Mouse (Mus musculus) limb, embryonic 15.5 days (tissue): ENCODE data around the gene Svs2. TPM values are rescaled to one million over a fixed set of nuclear protein-coding genes. Genes with fewer than 3 reads are reported as not detected.
"Not testable (repeated sequence)": the region's sequence is repeated elsewhere in the genome, so short reads cannot be mapped to it uniquely, and the experiment has no call there.

ENCODE experiments used
- ATAC-seq: fragments of 200-750 bp; cut with Nextera tagmentation; 2 replicates; pipeline ENCODE4 v1.8.0; 2017; ENCODE audit warnings: low read depth, moderate TSS enrichment; ENCODE audit not compliant: insufficient number of reproducible peaks, low FRiP score, low TSS enrichment
- H3K27ac ChIP-seq: fragments of 300-500 bp; sonication (generic); 2 replicates; pipeline ENCODE4 v1.5.1; 2015; ENCODE audit warnings: moderate library complexity, mild to moderate bottlenecking, inconsistent platforms
- H3K27me3 ChIP-seq: fragments of 300-500 bp; sonication (generic); 2 replicates; pipeline ENCODE4 v1.6.1; 2015; ENCODE audit warnings: inconsistent platforms
- H3K36me3 ChIP-seq: fragments of 300-500 bp; sonication (generic); 2 replicates; pipeline ENCODE4 v1.6.1; 2015; ENCODE audit warnings: inconsistent platforms
- H3K4me1 ChIP-seq: fragments of 300-500 bp; sonication (generic); 2 replicates; pipeline ENCODE4 v1.6.1; 2015; ENCODE audit warnings: inconsistent platforms
- H3K4me2 ChIP-seq: fragments of 300-500 bp; sonication (generic); 2 replicates; pipeline ENCODE4 v1.6.1; 2015; ENCODE audit warnings: mild to moderate bottlenecking, inconsistent platforms
- H3K4me3 ChIP-seq: fragments of 300-500 bp; sonication (generic); 2 replicates; pipeline ENCODE4 v1.5.1; 2015; ENCODE audit warnings: mild to moderate bottlenecking, inconsistent platforms
- H3K9ac ChIP-seq: fragments of 300-500 bp; sonication (generic); 2 replicates; pipeline ENCODE4 v1.6.1; 2015; ENCODE audit warnings: inconsistent platforms
- H3K9me3 ChIP-seq: fragments of 300-500 bp; sonication (generic); 2 replicates; pipeline ENCODE4 v1.6.1; 2016; ENCODE audit warnings: inconsistent platforms
- WGBS: fragments of 180-500 bp; shearing (Covaris S2); methylation state at CpG from one replicate; pipeline ENCODE4 v1.1.7; 2015; 5-methylcytosine and 5-hydroxymethylcytosine counted together
- polyA plus RNA-seq: library from polyadenylated mRNA; unstranded; fragments of >200 nt; fragmentation: Nextera tagmentation; extraction: Ambion mirVana; gene quantifications from 2 replicates; pipeline ENCODE4 v1.2.1, GENCODE M21; 2015

The Svs2 gene
- polyA plus RNA-seq: not detected in 2 replicates

DNA sequence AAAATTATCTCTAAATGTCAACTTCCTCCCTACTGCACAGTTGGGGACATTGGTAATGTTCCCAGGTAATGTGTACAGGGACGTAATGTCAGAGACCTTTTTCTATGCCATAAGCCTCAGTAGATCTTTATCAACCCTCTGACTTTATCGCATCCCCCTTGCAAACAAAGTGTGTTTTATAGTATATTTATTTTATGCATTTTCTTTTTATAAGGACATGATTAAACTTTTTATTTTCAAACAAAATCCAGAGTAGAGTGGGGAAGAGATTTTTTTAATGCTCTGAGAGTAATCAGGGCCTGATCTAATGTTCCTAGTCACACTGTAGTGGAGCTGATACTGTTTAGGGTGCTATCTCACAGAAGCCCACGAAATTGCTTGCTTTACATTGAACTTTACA is at the start of gene Svs2:
Svs2 (minus strand) TSS at position 101 of the 400 bp plus-strand sequence.
- no peaks in the 10 kb centered on the region for H3K27me3 ChIP-seq
- no peak within 1 kb of the TSS for H3K9ac ChIP-seq
- H3K4me1 ChIP-seq: no peaks in the 10 kb centered on the region
- no peaks in the 10 kb centered on the region for H3K9me3 ChIP-seq
- no peak within 1 kb of the TSS for H3K27ac ChIP-seq
- WGBS: 88% methylated on average over 3 of the region's 3 CpGs
- no peak for ATAC-seq
- no peak within 1 kb of the TSS for H3K4me3 ChIP-seq
- no peaks in the 10 kb centered on the region for H3K36me3 ChIP-seq
- H3K4me2 ChIP-seq: no peak within 1 kb of the TSS

GRCm38 (mm10) chr2:164278359-164278758 is 40.1 kb upstream of the Svs2 start, which contains the start of gene Svs4:
Gene Svs4, minus strand, starts transcription at chr2:164278459.
- no peaks in the 10 kb centered on the region for H3K36me3 ChIP-seq
- no peaks in the 10 kb centered on the region for H3K27me3 ChIP-seq
- H3K4me2 ChIP-seq: no peak within 1 kb of the TSS
- no peak for ATAC-seq
- no peak within 1 kb of the TSS for H3K4me3 ChIP-seq
- no peak within 1 kb of the TSS for H3K9ac ChIP-seq
- no peak within 1 kb of the TSS for H3K27ac ChIP-seq
- H3K4me1 ChIP-seq: no peaks in the 10 kb centered on the region
- 92% methylated on average over 4 of the region's 4 CpGs for WGBS
- H3K9me3 ChIP-seq: no peaks in the 10 kb centered on the region

GRCm38 (mm10) chr2:164256540-164256939 is 18.3 kb upstream of the Svs2 start, which contains the start of gene Svs3b:
Gene Svs3b, minus strand, starts transcription at chr2:164256640.
- H3K4me2 ChIP-seq, ATAC-seq, H3K9me3 ChIP-seq, H3K4me3 ChIP-seq, H3K27me3 ChIP-seq, H3K36me3 ChIP-seq, H3K27ac ChIP-seq, H3K4me1 ChIP-seq, H3K9ac ChIP-seq: not testable (repeated sequence)
- 69% methylated on average over 1 of the region's 1 CpGs for WGBS

- 83% methylated on average over 8 of the region's 8 CpGs for WGBS
- Histone ChIP-seq H3K27me3 (no peaks in the 10 kb centered on the region), H3K9me3 (no peaks in the 10 kb centered on the region), H3K4me1 (no peaks in the 10 kb centered on the region), H3K36me3 (no peaks in the 10 kb centered on the region), H3K4me2 (no peak overlapping the region), H3K4me3 (no peak overlapping the region), H3K9ac (no peak overlapping the region), H3K27ac (no peak overlapping the region)
- no peak for ATAC-seq
Measured at GRCm38 (mm10) chr2:164232671-164233070, 5.6 kb downstream of the Svs2 start.

DNA sequence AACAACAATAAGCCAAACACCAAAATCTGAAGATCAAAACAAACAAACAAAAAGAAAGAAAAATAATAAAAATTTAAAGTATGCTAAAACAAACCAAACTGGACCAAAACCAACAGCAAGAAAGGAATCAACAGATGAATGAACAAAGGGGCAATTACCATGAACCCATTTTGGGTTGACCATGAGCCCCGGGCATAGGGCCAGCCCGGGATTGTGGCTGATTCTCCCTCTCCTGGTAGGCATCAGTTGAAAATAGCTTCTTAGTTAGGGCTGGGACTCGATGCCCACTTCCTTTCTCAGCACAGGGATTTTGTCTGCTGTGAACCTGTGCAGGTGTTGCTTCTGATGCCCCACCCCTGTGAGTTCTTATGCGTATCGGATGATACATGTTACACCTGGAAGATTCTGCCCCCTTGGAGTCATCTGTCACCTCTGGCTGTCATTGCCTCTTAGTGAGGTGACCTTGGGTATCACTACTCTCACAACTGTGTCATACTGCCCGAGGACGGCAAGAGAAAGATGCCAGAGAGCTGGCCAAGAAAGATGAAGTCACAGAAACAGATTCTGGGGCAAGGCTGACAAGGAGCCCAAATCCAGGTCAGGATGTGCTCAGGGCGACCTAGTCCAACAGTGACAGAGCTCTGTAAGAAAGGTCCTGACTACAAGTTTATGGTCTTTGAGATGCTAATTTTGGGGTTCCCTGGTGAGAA is 9.8 kb downstream of the Svs2 start:
- H3K27ac ChIP-seq: no peak overlapping the region
- no peaks in the 10 kb centered on the region for H3K4me1 ChIP-seq
- no peaks in the 10 kb centered on the region for H3K27me3 ChIP-seq
- ATAC-seq: no peak
- no peaks in the 10 kb centered on the region for H3K36me3 ChIP-seq
- no peaks in the 10 kb centered on the region for H3K9me3 ChIP-seq
- no peak overlapping the region for H3K4me3 ChIP-seq
- 85% methylated on average over 8 of the region's 8 CpGs for WGBS
- no peak overlapping the region for H3K9ac ChIP-seq
- no peak overlapping the region for H3K4me2 ChIP-seq

DNA sequence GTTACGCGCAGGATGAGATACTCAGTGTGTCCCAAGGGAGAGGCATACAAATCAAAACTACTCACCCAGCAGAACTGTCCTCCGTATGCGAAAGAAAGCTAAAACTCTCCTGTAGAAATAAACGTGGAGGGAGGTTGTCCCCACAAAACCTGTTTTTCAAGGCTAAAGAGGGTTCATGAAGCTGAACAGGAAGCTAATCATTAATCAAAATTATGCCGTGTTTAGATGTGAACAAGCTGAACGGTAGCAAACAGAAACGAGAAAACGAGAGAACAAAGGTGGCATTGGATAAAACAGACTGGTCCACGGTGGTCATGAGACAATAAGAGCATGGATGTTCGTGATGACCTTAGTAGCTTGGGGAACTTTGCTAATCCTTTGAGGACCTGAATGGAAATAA is 16.7 kb downstream of the Svs2 start, which contains the start of gene Wfdc15b:
Wfdc15b (minus strand) TSS at position 139 of the 400 bp plus-strand sequence.
- Histone ChIP-seq H3K36me3 (no peaks in the 10 kb centered on the region), H3K4me3 (no peak within 1 kb of the TSS), H3K4me2 (no peak within 1 kb of the TSS), H3K27ac (no peak within 1 kb of the TSS), H3K27me3 (no peaks in the 10 kb centered on the region), H3K9me3 (no peaks in the 10 kb centered on the region), H3K9ac (no peak within 1 kb of the TSS), H3K4me1 (no peaks in the 10 kb centered on the region)
- ATAC-seq: no peak
- 67% methylated on average over 11 of the region's 11 CpGs for WGBS

DNA sequence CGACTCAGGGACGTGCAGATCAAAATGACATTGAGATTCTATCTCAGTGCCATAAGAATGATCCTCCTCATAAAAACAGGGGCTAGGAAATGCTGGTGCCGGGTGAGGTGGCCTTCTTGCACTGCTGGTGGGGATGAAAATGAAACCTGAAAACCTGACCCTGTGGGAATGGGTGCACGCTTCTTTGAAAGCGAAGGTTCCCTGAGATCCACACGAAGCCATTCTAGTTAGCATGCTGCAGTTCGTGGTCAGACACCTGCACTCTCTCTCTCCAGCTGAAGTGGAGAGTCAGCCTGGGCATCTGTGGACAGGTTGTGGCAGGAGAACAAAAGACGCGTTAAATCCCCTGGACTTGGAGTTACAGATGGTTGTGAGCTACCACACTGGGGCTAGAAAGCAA is 19.0 kb downstream of the Svs2 start:
- H3K4me1 ChIP-seq: no peaks in the 10 kb centered on the region
- no peaks in the 10 kb centered on the region for H3K9me3 ChIP-seq
- no peak overlapping the region for H3K27ac ChIP-seq
- H3K9ac ChIP-seq: no peak overlapping the region
- no peak overlapping the region for H3K4me3 ChIP-seq
- no peak overlapping the region for H3K4me2 ChIP-seq
- ATAC-seq: no peak
- H3K27me3 ChIP-seq: no peaks in the 10 kb centered on the region
- WGBS: 84% methylated on average over 9 of the region's 9 CpGs
- H3K36me3 ChIP-seq: no peaks in the 10 kb centered on the region

DNA sequence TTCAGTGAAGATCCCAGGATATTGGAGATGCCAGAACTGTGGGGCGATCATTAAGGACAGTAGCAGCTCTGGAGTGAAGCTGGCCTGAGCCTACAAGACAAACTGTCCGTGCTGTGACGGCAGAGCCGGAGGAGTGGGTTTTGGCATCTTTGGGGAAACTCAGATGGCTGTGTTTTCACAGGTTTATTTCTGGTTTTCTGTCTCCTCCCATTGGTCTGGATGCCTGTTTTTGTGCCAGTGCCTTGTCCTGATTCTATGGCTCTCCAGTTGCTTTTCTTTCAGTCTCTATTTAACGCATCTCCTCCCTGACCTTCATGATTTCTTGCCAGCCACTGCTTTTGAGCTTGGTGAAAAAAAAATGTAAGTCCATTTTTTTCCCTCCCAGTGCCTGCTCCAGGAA is 25.6 kb downstream of the Svs2 start:
- ATAC-seq: no peak
- Histone ChIP-seq H3K36me3 (no peaks in the 10 kb centered on the region), H3K4me3 (no peak overlapping the region), H3K27ac (no peak overlapping the region), H3K4me1 (no peaks in the 10 kb centered on the region), H3K9me3 (no peaks in the 10 kb centered on the region), H3K27me3 (no peaks in the 10 kb centered on the region), H3K4me2 (no peak overlapping the region), H3K9ac (no peak overlapping the region)
- WGBS: 88% methylated on average over 5 of the region's 5 CpGs

DNA sequence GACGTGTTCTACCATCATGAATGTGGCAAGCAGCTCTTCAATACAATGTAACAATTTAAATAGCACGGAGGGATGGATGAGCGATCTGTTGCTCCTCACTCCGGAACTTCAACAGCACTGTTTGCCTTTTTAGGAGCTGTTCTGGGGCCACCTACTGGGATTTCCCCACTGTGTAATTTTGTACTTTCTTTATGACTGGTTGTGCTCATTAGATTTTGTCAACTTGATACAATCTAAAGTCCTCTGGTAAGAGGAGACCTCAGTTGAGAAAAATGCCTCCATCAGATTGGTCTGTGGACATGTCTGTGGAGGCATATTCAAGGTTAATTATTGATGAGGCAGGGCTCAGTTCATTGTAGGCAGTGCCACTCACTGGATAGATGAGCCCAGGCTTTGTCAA is 27.4 kb downstream of the Svs2 start:
- Histone ChIP-seq H3K4me1 (no peaks in the 10 kb centered on the region), H3K9ac (no peak overlapping the region), H3K4me3 (no peak overlapping the region), H3K27me3 (no peaks in the 10 kb centered on the region), H3K4me2 (no peak overlapping the region), H3K27ac (no peak overlapping the region), H3K36me3 (no peaks in the 10 kb centered on the region), H3K9me3 (no peaks in the 10 kb centered on the region)
- 85% methylated on average over 4 of the region's 4 CpGs for WGBS
- ATAC-seq: no peak

GRCm38 (mm10) chr2:164206676-164207075 is 31.6 kb downstream of the Svs2 start:
- Histone ChIP-seq H3K27ac (no peak overlapping the region), H3K9ac (no peak overlapping the region), H3K4me3 (no peak overlapping the region), H3K4me1 (no peaks in the 10 kb centered on the region), H3K27me3 (no peaks in the 10 kb centered on the region), H3K9me3 (no peaks in the 10 kb centered on the region), H3K4me2 (no peak overlapping the region), H3K36me3 (no peaks in the 10 kb centered on the region)
- ATAC-seq: no peak
- WGBS: 77% methylated on average over 4 of the region's 4 CpGs

DNA sequence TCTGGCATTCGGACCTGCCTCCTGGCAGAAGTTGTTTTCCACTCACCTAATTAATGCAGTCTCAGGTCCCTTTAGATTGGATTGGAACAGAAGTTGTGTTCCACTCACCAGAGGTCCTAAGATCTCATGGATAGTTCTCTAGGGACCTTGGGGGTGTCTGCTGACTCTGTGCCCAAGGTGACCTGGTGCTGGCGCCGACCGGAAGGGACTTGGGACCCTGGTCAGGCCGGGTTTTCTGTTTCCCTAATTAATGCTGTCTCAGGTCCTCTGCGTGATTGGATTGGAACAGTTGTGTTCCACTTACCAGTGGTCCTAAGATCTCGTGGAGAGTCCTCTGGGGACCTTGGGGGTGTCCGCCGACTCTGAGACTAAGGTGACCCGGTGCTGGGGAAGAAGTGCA is 32.3 kb downstream of the Svs2 start:
- 85% methylated on average over 10 of the region's 10 CpGs for WGBS

GRCm38 (mm10) chr2:164199626-164200327 is 38.5 kb downstream of the Svs2 start, which contains the start of gene Wfdc15a:
Gene Wfdc15a, minus strand, starts transcription at chr2:164200130.
- H3K4me2 ChIP-seq: no peak within 1 kb of the TSS
- no peaks in the 10 kb centered on the region for H3K36me3 ChIP-seq
- no peaks in the 10 kb centered on the region for H3K4me1 ChIP-seq
- no peak within 1 kb of the TSS for H3K9ac ChIP-seq
- no peak for ATAC-seq
- H3K27ac ChIP-seq: no peak within 1 kb of the TSS
- no peaks in the 10 kb centered on the region for H3K9me3 ChIP-seq
- H3K27me3 ChIP-seq: no peaks in the 10 kb centered on the region
- 81% methylated on average over 20 of the region's 20 CpGs for WGBS
- H3K4me3 ChIP-seq: no peak within 1 kb of the TSS

More for the DNA sequence above, 32.3 kb downstream of the Svs2 start:
- H3K9ac ChIP-seq, H3K4me1 ChIP-seq, H3K9me3 ChIP-seq, H3K27ac ChIP-seq, H3K36me3 ChIP-seq, H3K4me2 ChIP-seq, H3K4me3 ChIP-seq, ATAC-seq, H3K27me3 ChIP-seq: not testable (repeated sequence)
